Mouse (Mus musculus) CH12.LX (cell line): ENCODE results near the gene Slc36a3. TPM values are rescaled to one million over a fixed set of nuclear protein-coding genes. Genes with fewer than 3 reads are reported as not detected.

ENCODE experiments used
- DNase-seq: peaks from one replicate; pipeline ENCODE4 v3.0.0-alpha.2; 2013; ENCODE audit errors: extremely low read depth
- H3K27ac ChIP-seq: 2 replicates; pipeline ENCODE4 v1.5.1; 2012; ENCODE audit warnings: low read depth, mild to moderate bottlenecking, control low read depth, moderate library complexity; ENCODE audit not compliant: insufficient read depth
- H3K27me3 ChIP-seq: replicated peaks from 2 replicates; pipeline ENCODE3; 2012; ENCODE audit warnings: inconsistent platforms
- H3K36me3 ChIP-seq, 2 experiments: replicated peaks in 1 of 2; 2 replicates each; pipeline versions ENCODE3 to v1.6.1; 2012; ENCODE audit warnings: inconsistent platforms in 1 of 2, low read length in 1 of 2, mild to moderate bottlenecking in 1 of 2, mixed read lengths in 1 of 2, moderate library complexity in 1 of 2; ENCODE audit not compliant: control insufficient read depth in 1 of 2, insufficient read depth in 1 of 2
- H3K4me1 ChIP-seq, 2 experiments: 2 replicates each; pipeline ENCODE4 v1.6.1; 2012; ENCODE audit warnings: inconsistent platforms in 1 of 2, moderate library complexity in 1 of 2; ENCODE audit not compliant: insufficient read depth in 2 of 2, control insufficient read depth in 1 of 2
- H3K4me2 ChIP-seq: 2 replicates; pipeline ENCODE4 v1.6.1; 2012; ENCODE audit warnings: low read depth, mild to moderate bottlenecking, control low read depth; ENCODE audit not compliant: poor library complexity, insufficient read depth, severe bottlenecking
- H3K4me3 ChIP-seq, 3 experiments: fragments of 150-350 bp in 1 of 3; sonication (generic) in 1 of 3; replicated peaks in 1 of 3; 2 replicates each; pipeline versions ENCODE3 to v1.5.1; 2011 to 2012; ENCODE audit warnings: low read depth in 2 of 3, low read length in 2 of 3, mild to moderate bottlenecking in 2 of 3, moderate library complexity in 2 of 3, control low read depth in 1 of 3, improper control_type of control experiment in 1 of 3, inconsistent platforms in 1 of 3, mixed read lengths in 1 of 3; ENCODE audit not compliant: poor library complexity in 1 of 3
- H3K79me2 ChIP-seq: replicated peaks from 2 replicates; pipeline ENCODE4 v1.6.1; 2012; ENCODE audit warnings: mild to moderate bottlenecking, moderate library complexity; ENCODE audit not compliant: control insufficient read depth, poor library complexity, insufficient read depth, severe bottlenecking; ENCODE audit errors: extremely low read depth
- H3K9ac ChIP-seq: 2 replicates; pipeline ENCODE4 v1.6.1; 2012; ENCODE audit warnings: low read depth, mild to moderate bottlenecking, control low read depth, moderate library complexity; ENCODE audit not compliant: insufficient read depth
- H3K9me3 ChIP-seq: replicated peaks from 2 replicates; pipeline ENCODE3; 2012; ENCODE audit warnings: low read length, inconsistent platforms, mixed read lengths
- BHLHE40 ChIP-seq: IDR thresholded peaks from 2 replicates; pipeline ENCODE4 v1.6.1; 2011; ENCODE audit warnings: mild to moderate bottlenecking, low read depth, low read length, improper control_type of control experiment
- CHD1 ChIP-seq: IDR thresholded peaks from 2 replicates; pipeline ENCODE4 v1.6.1; 2012; ENCODE audit warnings: low read depth, low read length, improper control_type of control experiment, inconsistent platforms
- CHD2 ChIP-seq: IDR thresholded peaks from 2 replicates; pipeline ENCODE4 v1.6.1; 2011; ENCODE audit warnings: low read length, improper control_type of control experiment
- CTCF ChIP-seq, 2 experiments: IDR thresholded peaks in 1 of 2; conservative IDR thresholded peaks in 1 of 2; 2 replicates each; pipeline ENCODE4 v1.5.1; 2011 to 2012; ENCODE audit warnings: low read depth in 2 of 2, low read length in 2 of 2, improper control_type of control experiment in 1 of 2, inconsistent platforms in 1 of 2, mild to moderate bottlenecking in 1 of 2, moderate library complexity in 1 of 2
- ELF1 ChIP-seq: IDR thresholded peaks from 2 replicates; pipeline ENCODE4 v1.6.1; 2014; ENCODE audit warnings: low read depth, mild to moderate bottlenecking, inconsistent platforms, low read length, improper control_type of control experiment
- ETS1 ChIP-seq: conservative IDR thresholded peaks from 2 replicates; pipeline ENCODE4 v1.6.1; 2012; ENCODE audit warnings: low read depth, mild to moderate bottlenecking, inconsistent platforms, low read length, improper control_type of control experiment, moderate library complexity
- IRF4 ChIP-seq: IDR thresholded peaks from 2 replicates; pipeline ENCODE4 v1.6.1; 2014; ENCODE audit warnings: low read depth, mild to moderate bottlenecking, inconsistent platforms, low read length, improper control_type of control experiment
- JUND ChIP-seq: conservative IDR thresholded peaks from 2 replicates; pipeline ENCODE4 v1.6.1; 2011; ENCODE audit warnings: low read depth, low read length, improper control_type of control experiment
- KAT2A ChIP-seq: IDR thresholded peaks from 2 replicates; pipeline ENCODE4 v1.6.1; 2012; ENCODE audit warnings: low read length, improper control_type of control experiment, inconsistent platforms; ENCODE audit not compliant: insufficient replicate concordance
- MAFK ChIP-seq: IDR thresholded peaks from 2 replicates; pipeline ENCODE4 v1.6.1; 2011; ENCODE audit warnings: low read length, improper control_type of control experiment; ENCODE audit not compliant: insufficient replicate concordance
- MAX ChIP-seq: IDR thresholded peaks from 2 replicates; pipeline ENCODE4 v1.6.1; 2011; ENCODE audit warnings: low read length, improper control_type of control experiment
- MEF2A ChIP-seq: IDR thresholded peaks from 2 replicates; pipeline ENCODE4 v1.6.1; 2014; ENCODE audit warnings: low read depth, mild to moderate bottlenecking, inconsistent platforms, low read length, improper control_type of control experiment, borderline replicate concordance
- MYC ChIP-seq: IDR thresholded peaks from 2 replicates; pipeline ENCODE4 v1.6.1; 2011; ENCODE audit warnings: low read depth, mild to moderate bottlenecking, improper control_type of control experiment, low read length
- PAX5 ChIP-seq: IDR thresholded peaks from 2 replicates; pipeline ENCODE4 v1.6.1; 2012; ENCODE audit warnings: low read length, inconsistent platforms, mixed read lengths
- SIN3A ChIP-seq: IDR thresholded peaks from 2 replicates; pipeline ENCODE4 v1.6.1; 2012; ENCODE audit warnings: low read length, improper control_type of control experiment, inconsistent platforms
- TBP ChIP-seq: conservative IDR thresholded peaks from 2 replicates; pipeline ENCODE4 v1.6.1; 2011; ENCODE audit warnings: low read depth, low read length, improper control_type of control experiment
- TCF12 ChIP-seq: IDR thresholded peaks from 2 replicates; pipeline ENCODE4 v1.6.1; 2014; ENCODE audit warnings: low read depth, mild to moderate bottlenecking, inconsistent platforms, low read length, improper control_type of control experiment
- UBTF ChIP-seq: IDR thresholded peaks from 2 replicates; pipeline ENCODE4 v1.6.1; 2012; ENCODE audit warnings: low read depth, mild to moderate bottlenecking, inconsistent platforms, low read length, improper control_type of control experiment, moderate library complexity
- USF1 ChIP-seq: IDR thresholded peaks from 2 replicates; pipeline ENCODE4 v1.6.1; 2014; ENCODE audit warnings: low read depth, mild to moderate bottlenecking, inconsistent platforms, low read length, improper control_type of control experiment
- USF2 ChIP-seq: conservative IDR thresholded peaks from 2 replicates; pipeline ENCODE4 v1.6.1; 2011; ENCODE audit warnings: low read depth, low read length, improper control_type of control experiment
- ZC3H11A ChIP-seq: IDR thresholded peaks from 2 replicates; pipeline ENCODE4 v1.6.1; 2012; ENCODE audit warnings: low read depth, mild to moderate bottlenecking, inconsistent platforms, low read length, improper control_type of control experiment
- ZKSCAN1 ChIP-seq: IDR thresholded peaks from 2 replicates; pipeline ENCODE4 v1.6.1; 2012; ENCODE audit warnings: low read depth, inconsistent platforms, low read length, improper control_type of control experiment, borderline replicate concordance
- dilution Hi-C: fragments of 300-500 bp; cut with MboI; formaldehyde crosslinking; loops from 2 replicates; pipeline ENCODE4 v1.14.3; 2020; ENCODE audit warnings: low sequenced_read_pairs; ENCODE audit not compliant: extremely low pct_unique_long_range_greater_than_20kb, extremely low pct_ligation_motif_present
- in situ Hi-C: fragments of 300-500 bp; cut with MboI; formaldehyde crosslinking; loops from 3 replicates; pipeline ENCODE4 v1.14.3; 2019; ENCODE audit warnings: low sequenced_read_pairs, low pct_ligation_motif_present, low pct_unique_long_range_greater_than_20kb, mixed read lengths
- polyA plus RNA-seq: library from polyadenylated mRNA; unstranded; fragments of >175 nt; gene quantifications from 2 replicates; pipeline ENCODE4 v1.2.1, GENCODE M21; 2012; ENCODE audit warnings: low read depth; ENCODE audit not compliant: insufficient read length
- total RNA-seq, 2 experiments: library from RNA; depleted of rRNA; stranded (reverse); fragments of 300-350 nt in 1 of 2; fragments of >200 nt in 1 of 2; gene quantifications; 2 replicates each; pipeline ENCODE4 v1.2.3; 2012 to 2014

Gene Slc36a3
- total and polyA plus RNA-seq, 3 experiments: 0.72 to 1.5 (median 0.72) TPM

DNA sequence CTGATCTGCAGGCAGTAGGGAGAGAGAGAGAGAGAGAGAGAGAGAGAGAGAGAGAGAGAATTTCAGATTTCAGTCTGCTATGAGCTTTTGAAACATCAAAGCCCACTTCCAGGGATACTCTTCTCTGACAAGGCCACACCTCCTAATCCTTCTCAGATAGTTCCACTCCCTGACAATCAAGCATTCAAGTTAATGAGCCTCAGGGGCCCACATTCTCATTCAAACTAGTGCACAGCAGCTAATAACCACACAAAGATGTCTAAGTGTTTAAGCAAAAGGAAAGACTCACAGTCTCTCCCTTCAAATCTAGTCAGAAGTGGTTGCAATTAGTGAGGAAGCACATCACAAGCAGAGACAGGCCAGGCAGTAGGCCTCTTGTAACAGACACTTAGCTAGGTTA, 31.2 kb downstream of the Slc36a3 start:
- in situ Hi-C loops: no loop called here
- DNase-seq: no peak
- no peak overlapping the region for H3K9ac ChIP-seq
- dilution Hi-C loops: no loop called here
- H3K9me3 ChIP-seq: peaks cover 8% of the 10 kb centered on the region
- peaks cover 0 to 30% of the 10 kb centered on the region in 2 experiments; a peak in 2 of 4 replicates for H3K4me1 ChIP-seq
- H3K4me2 ChIP-seq: no peak overlapping the region
- H3K27me3 ChIP-seq: no peaks in the 10 kb centered on the region
- no peak overlapping the region for H3K27ac ChIP-seq
- no peaks in the 10 kb centered on the region for H3K79me2 ChIP-seq
- no peak overlapping the region for H3K4me3 ChIP-seq
- no peak for TF ChIP-seq CHD2
- no peak for TF ChIP-seq ETS1
- TF ChIP-seq KAT2A: no peak
- TF ChIP-seq ZC3H11A: no peak
- TF ChIP-seq CTCF (conservative IDR thresholded peaks at IDR 0.05 in 1 of 2, IDR thresholded peaks at IDR 0.05 in 1 of 2; ENCODE audit: low read depth in 2 of 2, low read length in 2 of 2): no peak
- no peak for TF ChIP-seq MYC
- TF ChIP-seq TCF12: no peak
- TF ChIP-seq USF1: no peak
- TF ChIP-seq CHD1: no peak
- no peak for TF ChIP-seq BHLHE40
- TF ChIP-seq ZKSCAN1: no peak
- TF ChIP-seq PAX5: no peak
- no peak for TF ChIP-seq MAX
- TF ChIP-seq SIN3A: no peak
- no peak for TF ChIP-seq IRF4
- TF ChIP-seq MEF2A: no peak
- no peak for TF ChIP-seq USF2
- no peak for TF ChIP-seq MAFK
- TF ChIP-seq UBTF: no peak
- no peaks in the 10 kb centered on the region for H3K36me3 ChIP-seq

DNA sequence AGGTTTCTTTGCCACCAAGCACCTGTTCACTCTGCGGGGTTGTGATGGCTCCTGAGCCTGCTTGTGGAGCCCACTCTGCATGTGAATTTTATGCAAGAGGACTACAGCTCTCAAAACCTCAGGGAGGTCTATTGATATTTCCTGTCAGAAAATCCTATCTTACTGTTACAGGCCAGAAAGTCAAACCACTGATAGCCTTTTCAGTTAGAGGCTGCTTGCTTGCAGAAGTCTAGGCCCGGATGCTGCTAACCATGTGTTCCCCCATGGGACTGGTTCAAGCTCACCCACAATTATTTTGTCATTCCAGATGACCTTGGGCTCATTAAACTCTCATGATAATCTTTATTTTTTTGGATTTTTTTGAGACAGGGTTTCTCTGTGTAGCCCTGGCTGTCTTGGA, 34.5 kb downstream of the Slc36a3 start:
- peaks cover 10 to 43% of the 10 kb centered on the region in 2 experiments for H3K4me1 ChIP-seq
- H3K4me2 ChIP-seq: no peak overlapping the region
- no peak overlapping the region for H3K9ac ChIP-seq
- dilution Hi-C loops: no loop called here
- H3K27ac ChIP-seq: no peak overlapping the region
- H3K9me3 ChIP-seq: peaks cover 8% of the 10 kb centered on the region
- H3K36me3 ChIP-seq: no peaks in the 10 kb centered on the region
- no peaks in the 10 kb centered on the region for H3K79me2 ChIP-seq
- H3K27me3 ChIP-seq: no peaks in the 10 kb centered on the region
- DNase-seq: no peak
- H3K4me3 ChIP-seq: no peak overlapping the region
- in situ Hi-C loops: no loop called here
- TF ChIP-seq TBP: no peak
- TF ChIP-seq MAX: no peak
- TF ChIP-seq USF2: no peak
- TF ChIP-seq SIN3A: no peak
- TF ChIP-seq JUND: no peak
- no peak for TF ChIP-seq ZC3H11A
- no peak for TF ChIP-seq ELF1
- no peak for TF ChIP-seq TCF12
- no peak for TF ChIP-seq CTCF (conservative IDR thresholded peaks at IDR 0.05 in 1 of 2, IDR thresholded peaks at IDR 0.05 in 1 of 2; ENCODE audit: low read depth in 2 of 2, low read length in 2 of 2)
